Mouse (Mus musculus) fat pad, adult 2 months (tissue): Measurements from ENCODE around the gene Pspc1.

Experiments
- DNase-seq: peaks from one replicate; pipeline ENCODE4 v3.0.0-alpha.2; 2011; ENCODE audit warnings: low read depth, low spot score; ENCODE audit errors: extremely low read depth

The Pspc1 gene

GRCm38 (mm10) chr14:56702644-56703043 is 75.5 kb downstream of the Pspc1 start:
- no peak for DNase-seq

- peak; percentile 80 for DNase-seq
Observed at GRCm38 (mm10) chr14:56697836-56698235, 80.3 kb downstream of the Pspc1 start.

DNA sequence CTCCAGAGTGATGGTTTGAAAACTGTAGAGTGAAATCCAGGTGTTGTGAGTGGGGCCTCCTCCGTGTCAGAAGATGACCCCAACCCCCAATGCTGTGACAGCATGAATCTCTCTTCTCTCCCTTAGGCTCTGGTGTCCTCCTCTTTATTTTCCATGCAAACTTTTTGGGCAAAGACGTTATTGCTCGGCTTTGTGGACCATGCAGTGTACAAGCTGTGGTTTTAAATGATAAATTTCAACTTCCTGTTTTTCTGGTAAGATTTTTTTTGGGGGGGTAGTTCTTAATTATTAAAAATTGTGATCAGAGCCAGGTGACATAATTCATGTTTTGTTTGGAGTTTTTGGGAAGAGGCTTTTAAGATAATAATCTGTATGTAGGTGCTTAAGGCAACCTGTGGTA is 82.6 kb downstream of the Pspc1 start:
- DNase-seq = no peak

DNA sequence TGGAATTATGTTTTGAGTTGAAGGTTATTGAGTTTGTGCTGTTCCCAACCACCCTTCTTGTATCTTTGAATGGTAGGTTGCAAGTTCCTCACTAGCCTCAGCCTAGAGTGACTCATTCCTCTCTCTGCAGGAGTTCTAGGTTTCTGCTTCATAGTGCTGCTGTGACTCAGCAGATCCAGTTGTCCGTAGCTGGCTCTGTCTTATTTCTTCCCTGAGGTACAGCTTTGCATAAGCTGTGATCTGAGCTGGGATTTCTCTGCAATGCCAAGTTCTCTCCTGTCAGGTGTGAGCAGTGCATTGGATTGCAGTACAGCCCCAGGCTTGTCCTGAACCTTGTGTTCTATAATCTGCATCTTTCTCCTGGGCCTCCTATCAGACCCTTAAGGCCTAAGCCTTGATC is 88.3 kb downstream of the Pspc1 start:
- DNase-seq = peak; percentile 71

- no peak for DNase-seq
Observed at GRCm38 (mm10) chr14:56689116-56689515, 89.0 kb downstream of the Pspc1 start.

- no peak for DNase-seq
Observed at GRCm38 (mm10) chr14:56685426-56685825, 92.7 kb downstream of the Pspc1 start.
